8 mouse cellular contexts compared by ENCODE assay signal in genomic region chr2:174295175-174295899, GRCm38 (mm10). TPM values are rescaled to one million over a fixed set of nuclear protein-coding genes. Genes with fewer than 3 reads are reported as not detected.
A peak's percentile ranks its signal among the peaks of the same experiment; 100 is the strongest.
DNase-seq lines count a peak whose midpoint lies in the region; ATAC-seq and TF ChIP-seq lines count a peak whose summit lies in the region.

No protein-coding gene starts in this region.

- TF ChIP-seq CTCF in heart, adult 2 months (IDR thresholded peaks at IDR 0.05) = no peak

- H3K4me1 ChIP-seq in heart, adult 2 months (ENCODE audit: control insufficient read depth, insufficient read depth, low read length) = no peaks in the 10 kb centered on the region
- peaks cover 4% of the 10 kb centered on the region; the same call in 1 of the 2 replicates for H3K4me1 ChIP-seq in embryonic facial prominence, embryonic 14.5 days (ENCODE audit: control insufficient read depth, insufficient read depth, low read length)
- peaks cover 60% of the 10 kb centered on the region for H3K4me1 ChIP-seq in limb, embryonic 15.5 days

- peaks cover 62% of the 10 kb centered on the region for H3K9me3 ChIP-seq in embryonic facial prominence, embryonic 14.5 days (ENCODE audit: control insufficient read depth, low read length)
- peaks cover 52% of the 10 kb centered on the region for H3K9me3 ChIP-seq in limb, embryonic 15.5 days

- no peak for TF ChIP-seq EP300 in heart, adult 2 months (IDR thresholded peaks at IDR 0.05; ENCODE audit: insufficient read depth, low read depth, low read length)

- no peaks in the 10 kb centered on the region for H3K36me3 ChIP-seq in heart, adult 2 months (ENCODE audit: control insufficient read depth, insufficient read depth, low read length)
- H3K36me3 ChIP-seq in embryonic facial prominence, embryonic 14.5 days (ENCODE audit: control insufficient read depth, insufficient read depth, low read length) = peaks cover 60% of the 10 kb centered on the region
- H3K36me3 ChIP-seq in limb, embryonic 15.5 days = peaks cover 63% of the 10 kb centered on the region

- H3K27me3 ChIP-seq in heart, adult 2 months (ENCODE audit: control insufficient read depth, insufficient read depth, low read length) = peaks cover 8% of the 10 kb centered on the region
- peaks cover 26% of the 10 kb centered on the region for H3K27me3 ChIP-seq in embryonic facial prominence, embryonic 14.5 days (replicated peaks; ENCODE audit: control insufficient read depth, insufficient read depth, low read length)
- H3K27me3 ChIP-seq in limb, embryonic 15.5 days = peaks cover 33% of the 10 kb centered on the region

- peak in 1 of 2 experiments; percentile 29 for DNase-seq in heart, adult 2 months
- DNase-seq in heart, adult 9 months (ENCODE audit: low spot score in 2 of 2) = no peak
- DNase-seq in Muller cell, postnatal 12 days (ENCODE audit: inconsistent ontology term) = peak; percentile 92
- DNase-seq in embryonic facial prominence, embryonic 14.5 days (ENCODE audit: low spot score) = peak; percentile 97
- DNase-seq in naive thymus-derived CD4-positive, alpha-beta T cell, adult 2 months (ENCODE audit: low read depth) = peak; percentile 65
- peak; percentile 10 for DNase-seq in telencephalon, adult 2 months (ENCODE audit: low read depth, low spot score)

- no peak overlapping the region for H3K27ac ChIP-seq in heart, adult 2 months
- H3K27ac ChIP-seq in embryonic facial prominence, embryonic 14.5 days (replicated peaks; ENCODE audit: low read depth, low read length) = peak overlapping the region; percentile 83
- peak overlapping the region; percentile 82 for H3K27ac ChIP-seq in limb, embryonic 15.5 days

- no peaks in the 10 kb centered on the region for H3K79me2 ChIP-seq in heart, adult 2 months (replicated peaks; ENCODE audit: control insufficient read depth, insufficient read depth, low read length)

- WGBS in heart, adult 2 months = 43% methylated on average over 36 of the region's 36 CpGs
- 63% methylated on average over 36 of the region's 36 CpGs for WGBS in embryonic facial prominence, embryonic 14.5 days
- WGBS in limb, embryonic 15.5 days = 52% methylated on average over 36 of the region's 36 CpGs

- no peak overlapping the region for H3K9ac ChIP-seq in heart, adult 2 months (ENCODE audit: low read depth, low read length)
- peak overlapping the region; percentile 75 for H3K9ac ChIP-seq in embryonic facial prominence, embryonic 14.5 days (ENCODE audit: low read depth, low read length)
- H3K9ac ChIP-seq in limb, embryonic 15.5 days = peak overlapping the region; percentile 54

- intact Hi-C loops in heart, adult 2 months (cut with DNase I) = loop anchor here (5.0 kb wide), 1 partner anchor 218 kb away; the partner anchor contains the start of gene Stx16

- H3K4me3 ChIP-seq in heart, adult 2 months = 0 out of 2 replicates have a peak overlapping the region, but pooled peaks have one; percentile 8
- peak overlapping the region; percentile 57 for H3K4me3 ChIP-seq in embryonic facial prominence, embryonic 14.5 days (ENCODE audit: low read depth, low read length)
- peak overlapping the region; percentile 55 for H3K4me3 ChIP-seq in limb, embryonic 15.5 days

- no peak for TF ChIP-seq POLR2A in heart, adult 2 months (IDR thresholded peaks at IDR 0.05; ENCODE audit: insufficient read depth, low read depth, low read length)

- ATAC-seq in embryonic facial prominence, embryonic 14.5 days (ENCODE audit: low read depth) = peak; percentile 90
- peak; percentile 13 to 20; a peak in 1 of 4 replicates for ATAC-seq in hematopoietic stem cell, adult 5-6 weeks (replicated peaks in 1 of 2; ENCODE audit: insufficient read depth in 1 of 2, low FRiP score in 2 of 2, low TSS enrichment in 1 of 2, low read depth in 1 of 2, poor library complexity in 2 of 2, severe bottlenecking in 2 of 2)
- peak; percentile 84 for ATAC-seq in limb, embryonic 15.5 days (ENCODE audit: insufficient number of reproducible peaks, low FRiP score, low TSS enrichment, low read depth)

- H3K4me2 ChIP-seq in embryonic facial prominence, embryonic 14.5 days (ENCODE audit: low read depth, low read length) = peak overlapping the region; percentile 65
- peak overlapping the region; percentile 53 for H3K4me2 ChIP-seq in limb, embryonic 15.5 days

RNA-seq across cellular contexts. Expression of gene Gnas, which starts 11.2 kb away (rescaled TPM):
- total RNA-seq in heart, adult 2 months (2021) = 1,000 to 10,000 TPM; 1,140 to 1,235 TPM
- 1,079 and 1,189 TPM in 2 replicates for polyA plus RNA-seq in heart, adult 2 months (2012; rRNA removed)
- 2,600 and 2,666 TPM in 2 replicates for polyA plus RNA-seq in embryonic facial prominence, embryonic 14.5 days (2014; fragmentation: Nextera tagmentation; extraction: Ambion mirVana)
- total RNA-seq in hematopoietic stem cell, adult 5-6 weeks (2017) = 245 and 262 TPM in 2 replicates
- polyA plus RNA-seq in limb, embryonic 15.5 days (2015; fragmentation: Nextera tagmentation; extraction: Ambion mirVana) = 2,137 and 2,166 TPM in 2 replicates

RNA-seq across cellular contexts. Expression of gene Gm20721, which starts 51.2 kb away (rescaled TPM):
- total RNA-seq in heart, adult 2 months (2021) = 1 to 10 TPM; 1.6 to 1.8 TPM
- polyA plus RNA-seq in heart, adult 2 months (2012; rRNA removed) = 0.12 TPM in 1 of 2 replicates, not detected in the other
- 15.1 and 18.1 TPM in 2 replicates for polyA plus RNA-seq in embryonic facial prominence, embryonic 14.5 days (2014; fragmentation: Nextera tagmentation; extraction: Ambion mirVana)
- 6.4 and 9.1 TPM in 2 replicates for total RNA-seq in hematopoietic stem cell, adult 5-6 weeks (2017)
- 28.5 and 42.0 TPM in 2 replicates for polyA plus RNA-seq in limb, embryonic 15.5 days (2015; fragmentation: Nextera tagmentation; extraction: Ambion mirVana)

Comparison
In these comparisons a context has a peak if more than half of its experiments do, and no peak if none do; other contexts are left out.
1. DNase-seq: peak in Muller cell, postnatal 12 days (single experiment), embryonic facial prominence, embryonic 14.5 days (single experiment), naive thymus-derived CD4-positive, alpha-beta T cell, adult 2 months (single experiment) and telencephalon, adult 2 months (single experiment); none in heart, adult 9 months (0 of 2).
2. ATAC-seq: peak in every context shown above with its lines; median percentile 90 in embryonic facial prominence, embryonic 14.5 days; 84 in limb, embryonic 15.5 days; 16 in hematopoietic stem cell, adult 5-6 weeks.
3. RNA of gene Gm20721, which starts 51.2 kb away (polyA plus RNA-seq): 28.5 to 42.0 TPM in limb, embryonic 15.5 days and 15.1 to 18.1 TPM in embryonic facial prominence, embryonic 14.5 days; 0.12 TPM in heart, adult 2 months; every median in the first group is over 10 times any median in the second.
4. Peak in every context shown above with its lines, with median percentiles within 50 percentile points of each other: H3K4me3 ChIP-seq.